Mouse (Mus musculus) monocyte, adult 2 months (primary cell): Measurements from ENCODE around the gene Uba7.
"Not testable (repeated sequence)": the region's sequence is repeated elsewhere in the genome, so short reads cannot be mapped to it uniquely, and the experiment has no call there.

Experiments
- DNase-seq, 2 experiments: peaks; one replicate each; pipeline ENCODE4 v3.0.0; 2022; ENCODE audit warnings: low spot score in 2 of 2, low read depth in 1 of 2

Uba7 gene

DNA sequence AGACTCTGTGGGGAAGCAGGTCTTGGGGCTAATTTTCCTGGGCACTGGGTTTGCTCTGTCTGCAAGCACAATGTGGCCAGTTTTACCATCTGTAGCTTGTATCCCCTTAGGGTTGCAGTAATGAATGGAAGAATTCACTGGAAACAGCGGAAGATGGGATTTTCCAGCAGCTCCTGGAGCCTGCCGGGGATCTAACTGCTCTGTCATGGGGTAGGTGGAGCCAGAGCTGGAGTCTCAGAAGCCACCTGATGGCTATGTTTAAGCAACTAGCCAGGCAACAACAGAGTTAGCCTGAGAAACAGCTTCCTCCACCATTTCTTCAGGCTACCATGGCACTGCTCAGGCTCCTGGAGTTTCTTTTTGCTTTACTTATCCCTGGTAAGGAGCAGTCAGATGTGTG lies 16.9 kb downstream of the Uba7 start, which contains the start of gene Cdhr4:
Gene Cdhr4, plus strand, starts transcription at position 301 of the 400 bp plus-strand sequence.
- no peak for DNase-seq

- DNase-seq, result no peak
These were observed 17.7 kb downstream of the Uba7 start for GRCm38 (mm10) chr9:107993013-107993412.

DNA sequence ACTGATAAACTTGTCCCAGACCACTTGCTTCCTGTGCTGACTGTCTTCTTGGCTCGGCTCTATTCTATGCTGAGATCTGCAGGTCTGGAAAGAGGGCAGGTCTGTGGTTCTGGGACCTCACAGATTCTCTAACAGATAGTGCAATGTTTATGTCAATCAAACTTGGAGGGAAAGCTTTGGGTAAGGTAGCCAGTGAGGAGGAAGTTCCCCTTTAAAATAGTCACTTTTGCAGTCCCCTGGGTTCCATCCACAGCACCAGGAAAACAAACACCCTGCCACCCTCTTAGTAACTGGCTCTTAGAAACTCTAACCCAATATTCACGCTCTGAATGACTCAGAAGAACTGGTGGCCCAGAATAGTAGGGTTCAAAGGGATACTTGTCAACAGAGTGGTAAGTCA lies 19.2 kb downstream of the Uba7 start:
- DNase-seq, result no peak

DNA sequence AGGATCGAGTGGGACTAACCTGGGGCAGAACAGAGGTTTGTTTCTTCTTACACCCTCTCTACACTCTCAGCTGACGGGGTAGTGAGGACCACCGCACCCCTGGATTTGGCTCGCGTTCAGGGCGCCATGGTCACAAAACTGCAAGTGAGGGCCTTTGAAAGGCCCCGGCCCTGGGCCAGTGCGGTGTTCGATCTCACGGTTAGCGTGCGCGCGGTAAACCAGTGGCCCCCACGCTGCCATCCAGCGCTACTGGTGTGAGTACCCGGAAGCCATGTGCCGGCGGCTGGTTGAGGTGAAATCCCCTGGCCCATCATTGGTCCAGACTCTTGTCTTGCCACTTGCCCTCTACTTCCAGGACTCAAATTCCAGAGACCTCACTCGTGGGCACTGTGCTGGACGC lies 20.2 kb downstream of the Uba7 start:
- no peak for DNase-seq

- no peak for DNase-seq
These were observed 20.7 kb downstream of the Uba7 start, which contains the start of gene Gm20662 for GRCm38 (mm10) chr9:107996049-107996448. Gene Gm20662 (plus strand): TSS chr9:107996349.

- peak; percentile 98 for DNase-seq
These were observed 26.8 kb downstream of the Uba7 start, which contains the start of gene Ip6k1 for GRCm38 (mm10) chr9:108001922-108002770. Gene Ip6k1 (plus strand): TSS chr9:108002501.

DNA sequence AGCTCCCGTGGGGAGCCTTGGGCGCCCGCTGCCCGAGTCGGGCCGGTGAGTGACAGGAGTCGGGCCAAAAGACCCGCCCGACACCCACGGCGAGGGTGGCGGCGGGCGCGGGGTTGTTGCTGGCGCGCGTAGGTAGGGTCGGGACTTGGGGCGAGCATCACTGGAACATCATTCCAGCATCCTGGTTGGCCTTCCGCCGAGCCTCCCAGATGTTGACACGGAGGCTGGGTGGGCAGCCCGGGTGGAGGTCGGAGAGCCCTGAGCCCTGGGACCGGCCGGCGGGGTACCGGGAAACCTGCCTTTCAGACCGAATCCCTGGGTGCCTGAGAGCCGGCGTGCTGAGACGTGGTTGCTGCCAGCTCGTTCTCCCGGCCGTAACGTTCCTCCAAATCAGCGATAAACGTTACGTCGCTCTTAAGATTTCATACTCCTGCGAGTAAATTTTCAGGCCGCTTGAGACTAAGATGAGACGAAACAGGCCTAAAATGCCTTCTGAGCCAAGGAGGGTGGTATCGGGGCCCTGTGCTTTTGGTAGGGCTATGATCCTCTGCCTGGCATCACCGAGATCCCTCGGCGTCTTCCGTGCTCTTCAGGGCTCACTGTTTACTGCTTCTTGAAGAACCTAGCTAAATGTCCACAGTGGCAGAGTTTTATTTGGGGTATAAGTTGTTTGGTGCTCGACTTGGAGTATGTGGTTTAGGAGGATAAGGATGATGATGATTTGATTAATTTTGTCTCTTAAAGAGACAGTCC lies 27.6 kb downstream of the Uba7 start:
- DNase-seq, result no peak

GRCm38 (mm10) chr9:108003531-108003890 lies 28.2 kb downstream of the Uba7 start:
- no peak for DNase-seq

GRCm38 (mm10) chr9:108008041-108008440 lies 32.7 kb downstream of the Uba7 start:
- DNase-seq, result no peak

DNA sequence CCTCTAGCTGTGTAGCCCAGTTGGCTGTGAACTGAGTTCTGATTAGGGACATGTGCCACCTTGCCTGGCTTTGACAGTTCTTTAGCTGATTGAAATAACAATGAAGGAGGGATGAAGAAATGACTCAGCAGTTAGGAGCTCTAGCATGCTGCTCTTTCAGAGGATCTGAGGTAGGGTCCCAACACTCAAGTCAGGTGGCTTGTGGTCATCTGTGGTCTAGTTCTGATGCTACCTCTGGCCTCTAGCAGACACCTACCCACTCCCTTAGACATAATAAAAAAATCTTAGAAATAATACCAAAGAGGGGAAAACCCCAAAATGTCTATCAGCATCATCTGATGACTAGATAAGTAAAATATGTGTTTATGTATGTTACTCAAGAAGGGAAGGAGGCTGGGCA lies 35.1 kb downstream of the Uba7 start:
- DNase-seq, result no peak

GRCm38 (mm10) chr9:108013577-108013976 lies 38.3 kb downstream of the Uba7 start:
- DNase-seq, result not testable (repeated sequence)

GRCm38 (mm10) chr9:108017127-108017526 lies 41.8 kb downstream of the Uba7 start:
- no peak for DNase-seq

DNA sequence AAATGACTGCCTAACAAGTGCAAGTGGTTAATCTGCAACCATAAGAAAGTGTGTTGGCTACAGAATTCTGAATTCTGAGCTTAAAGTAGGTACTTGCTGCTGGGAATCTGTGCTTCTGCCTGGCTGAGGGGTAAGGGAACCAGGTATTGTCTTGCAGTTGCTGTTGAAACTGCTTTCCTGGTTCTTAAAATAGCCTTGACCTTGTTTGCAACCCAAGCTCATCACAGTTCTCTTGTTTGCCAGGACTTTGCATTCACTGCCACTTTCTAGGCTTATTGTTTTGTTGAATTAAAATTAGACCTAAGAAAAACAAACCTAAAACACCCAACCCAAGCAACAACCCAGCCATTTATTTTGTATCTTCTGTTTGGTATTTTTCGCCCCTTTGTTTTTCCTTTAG lies 45.4 kb downstream of the Uba7 start:
- no peak for DNase-seq

- DNase-seq, result no peak
These were observed 47.9 kb downstream of the Uba7 start for GRCm38 (mm10) chr9:108023216-108023615.

DNA sequence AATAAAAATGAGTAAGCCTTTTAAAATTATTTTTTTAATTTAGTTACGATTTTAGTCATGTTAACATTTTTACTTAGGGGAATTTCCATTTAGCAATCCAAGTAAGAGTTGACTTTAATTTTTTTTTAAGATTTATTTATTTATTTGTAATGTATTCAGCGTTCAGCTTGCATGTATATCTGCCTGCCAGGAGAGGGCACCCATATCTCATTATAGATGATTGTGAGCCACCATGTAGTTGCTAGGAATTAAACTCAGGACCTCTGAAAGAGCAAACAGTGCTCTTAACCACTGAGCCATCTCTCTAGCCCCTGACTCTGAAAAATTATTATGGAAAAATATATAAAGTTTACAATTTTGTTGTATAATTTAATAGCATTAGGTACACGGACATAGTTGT lies 51.3 kb downstream of the Uba7 start:
- no peak for DNase-seq

GRCm38 (mm10) chr9:108027867-108028266 lies 52.6 kb downstream of the Uba7 start:
- DNase-seq, result no peak

GRCm38 (mm10) chr9:108032126-108032525 lies 56.8 kb downstream of the Uba7 start:
- DNase-seq, result no peak
